Mouse (Mus musculus) left cerebral cortex, adult 9 months (tissue): ENCODE measurements around the gene E2f7.

Source experiments
- DNase-seq, 2 experiments: peaks; one replicate each; pipeline ENCODE4 v3.0.0; 2022; ENCODE audit warnings: low spot score in 2 of 2

Gene E2f7

GRCm38 (mm10) chr10:110773878-110774277 lies 28.6 kb downstream of the E2f7 start:
- no peak for DNase-seq

- no peak for DNase-seq
These were observed 36.5 kb downstream of the E2f7 start for GRCm38 (mm10) chr10:110781772-110782171.

- DNase-seq = no peak
These were observed 37.4 kb downstream of the E2f7 start for GRCm38 (mm10) chr10:110782655-110783054.

GRCm38 (mm10) chr10:110788049-110788752 lies 43.0 kb downstream of the E2f7 start:
- no peak for DNase-seq

- DNase-seq = no peak
These were observed 44.4 kb downstream of the E2f7 start for GRCm38 (mm10) chr10:110789683-110790082.

- no peak for DNase-seq
These were observed 48.0 kb downstream of the E2f7 start for GRCm38 (mm10) chr10:110793150-110793787.

- peak in 1 of 2 experiments; percentile 35 for DNase-seq
These were observed 49.4 kb downstream of the E2f7 start for GRCm38 (mm10) chr10:110794564-110795205.

GRCm38 (mm10) chr10:110795206-110795796 lies 50.1 kb downstream of the E2f7 start:
- DNase-seq = no peak

- DNase-seq = no peak
These were observed 56.1 kb downstream of the E2f7 start for GRCm38 (mm10) chr10:110801296-110801695.

GRCm38 (mm10) chr10:110804279-110805024 lies 59.2 kb downstream of the E2f7 start:
- DNase-seq = no peak

GRCm38 (mm10) chr10:110805025-110805740 lies 59.9 kb downstream of the E2f7 start:
- DNase-seq = no peak

GRCm38 (mm10) chr10:110806471-110806870 lies 61.2 kb downstream of the E2f7 start:
- DNase-seq = no peak

- no peak for DNase-seq
These were observed 65.3 kb downstream of the E2f7 start for GRCm38 (mm10) chr10:110810528-110810927.

GRCm38 (mm10) chr10:110811209-110811861 lies 66.1 kb downstream of the E2f7 start:
- no peak for DNase-seq

- no peak for DNase-seq
These were observed 66.6 kb downstream of the E2f7 start for GRCm38 (mm10) chr10:110811862-110812225.

- no peak for DNase-seq
These were observed 75.9 kb downstream of the E2f7 start for GRCm38 (mm10) chr10:110821139-110821538.

- no peak for DNase-seq
These were observed 76.5 kb downstream of the E2f7 start for GRCm38 (mm10) chr10:110821692-110822091.

GRCm38 (mm10) chr10:110832336-110832735 lies 87.1 kb downstream of the E2f7 start:
- no peak for DNase-seq

GRCm38 (mm10) chr10:110835115-110835806 lies 90.0 kb downstream of the E2f7 start:
- DNase-seq = peak in 1 of 2 experiments; percentile 3
